Mouse (Mus musculus) lung, embryonic 14.5 days (tissue): ENCODE results near the gene Bard1. TPM values are rescaled to one million over a fixed set of nuclear protein-coding genes. Genes with fewer than 3 reads are reported as not detected.
A peak's percentile ranks its signal among the peaks of the same experiment; 100 is the strongest.

Source experiments
- ATAC-seq: fragments of 200-750 bp; cut with Nextera tagmentation; 2 replicates; pipeline ENCODE4 v1.8.0; 2017; ENCODE audit warnings: mild to moderate bottlenecking, moderate TSS enrichment, moderate library complexity; ENCODE audit not compliant: insufficient read depth
- DNase-seq: peaks from one replicate; pipeline ENCODE4 v3.0.0-alpha.2; 2015
- H3K27ac ChIP-seq: fragments of 300-500 bp; sonication (generic); 2 replicates; pipeline ENCODE4 v1.5.1; 2014; ENCODE audit warnings: low read depth, mild to moderate bottlenecking, moderate library complexity
- H3K27me3 ChIP-seq: fragments of 300-500 bp; sonication (generic); 2 replicates; pipeline ENCODE4 v1.6.1; 2014; ENCODE audit warnings: low read length, control low read depth; ENCODE audit not compliant: insufficient read depth
- H3K36me3 ChIP-seq: fragments of 300-500 bp; sonication (generic); 2 replicates; pipeline ENCODE4 v1.6.1; 2014; ENCODE audit warnings: control low read depth; ENCODE audit not compliant: insufficient read depth
- H3K4me1 ChIP-seq: fragments of 300-500 bp; sonication (generic); 2 replicates; pipeline ENCODE4 v1.6.1; 2014; ENCODE audit warnings: antibody characterized with exemption, control low read depth; ENCODE audit not compliant: insufficient read depth
- H3K4me2 ChIP-seq: fragments of 300-500 bp; sonication (generic); 2 replicates; pipeline ENCODE4 v1.6.1; 2014; ENCODE audit warnings: mild to moderate bottlenecking
- H3K4me3 ChIP-seq: fragments of 300-500 bp; sonication (generic); 2 replicates; pipeline ENCODE4 v1.5.1; 2014; ENCODE audit warnings: low read depth, low read length
- H3K9ac ChIP-seq: fragments of 300-500 bp; sonication (generic); 2 replicates; pipeline ENCODE4 v1.6.1; 2014
- H3K9me3 ChIP-seq: fragments of 300-500 bp; sonication (generic); 2 replicates; pipeline ENCODE4 v1.6.1; 2016; ENCODE audit warnings: low read depth, low read length, control low read depth
- CTCF ChIP-seq: IDR thresholded peaks from 2 replicates; pipeline ENCODE4 v1.5.1; 2016; ENCODE audit warnings: antibody characterized with exemption, low read depth
- WGBS: fragments of 180-500 bp; shearing (Covaris S2); extraction: QIAGEN DNeasy Blood & Tissue Kit; methylation state at CpG from one replicate; pipeline ENCODE4 v1.1.7; 2014; 5-methylcytosine and 5-hydroxymethylcytosine counted together
- polyA plus RNA-seq: library from polyadenylated mRNA; unstranded; fragments of >200 nt; fragmentation: Nextera tagmentation; extraction: Ambion mirVana; gene quantifications from 2 replicates; pipeline ENCODE4 v1.2.1, GENCODE M21; 2014

The Bard1 gene
- polyA plus RNA-seq, 1 experiment from 2014 or later = 3.3 TPM

- 86% methylated on average over 2 of the region's 2 CpGs for WGBS
- Histone ChIP-seq H3K4me3 (no peak overlapping the region), H3K36me3 (peaks cover 7% of the 10 kb centered on the region; the same call in 1 of the 2 replicates), H3K4me2 (no peak overlapping the region), H3K27ac (no peak overlapping the region), H3K27me3 (no peaks in the 10 kb centered on the region), H3K4me1 (no peaks in the 10 kb centered on the region), H3K9me3 (no peaks in the 10 kb centered on the region), H3K9ac (no peak overlapping the region)
- TF ChIP-seq CTCF = no peak
- ATAC-seq (no peak), DNase-seq (no peak)
These were observed 50.2 kb downstream of the Bard1 start for GRCm38 (mm10) chr1:71052756-71053155.

DNA sequence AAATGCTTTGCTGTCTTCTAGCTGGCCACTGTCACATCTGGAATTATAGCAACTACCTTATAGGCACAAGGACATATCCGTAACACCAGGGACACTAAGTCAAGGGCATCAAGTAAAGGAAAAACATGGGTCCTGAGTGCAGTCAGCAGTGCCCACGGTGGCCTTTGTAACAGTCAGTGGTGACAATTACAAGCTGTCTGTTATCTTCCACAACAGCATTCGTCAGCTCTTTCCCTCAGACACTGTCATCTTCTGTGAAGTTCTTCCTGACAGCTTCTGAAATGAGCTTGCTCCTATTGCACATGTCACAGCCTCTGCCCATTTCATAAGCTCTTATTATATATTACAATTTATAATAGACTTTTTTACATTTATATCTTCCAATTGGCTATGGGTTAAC is 50.7 kb downstream of the Bard1 start:
- Histone ChIP-seq H3K4me1 (no peaks in the 10 kb centered on the region), H3K4me3 (no peak overlapping the region), H3K27me3 (no peaks in the 10 kb centered on the region), H3K36me3 (peaks cover 7% of the 10 kb centered on the region; the same call in 1 of the 2 replicates), H3K27ac (no peak overlapping the region), H3K4me2 (no peak overlapping the region), H3K9ac (no peak overlapping the region), H3K9me3 (no peaks in the 10 kb centered on the region)
- WGBS = 84% methylated on average over 3 of the region's 3 CpGs
- DNase-seq (no peak), ATAC-seq (no peak)
- no peak for TF ChIP-seq CTCF

DNA sequence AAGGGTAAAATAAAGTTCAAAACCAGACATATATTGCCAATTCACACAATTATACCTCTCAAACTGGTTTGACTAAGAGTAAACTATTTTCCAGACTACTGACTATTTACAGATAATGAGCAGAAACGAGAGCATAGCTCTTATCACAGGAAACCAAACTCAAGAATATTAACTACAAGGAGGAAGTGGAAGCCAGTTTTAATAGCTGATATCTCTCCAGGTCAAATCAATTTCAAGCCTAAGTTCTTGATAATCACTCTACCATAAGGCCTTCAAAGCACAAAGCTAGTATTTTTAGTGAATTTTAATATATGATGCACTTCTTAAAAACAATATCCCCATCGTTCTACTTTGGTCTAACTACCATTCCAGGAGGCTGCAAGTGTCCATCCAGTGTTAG is 57.8 kb downstream of the Bard1 start:
- H3K27me3 ChIP-seq = no peaks in the 10 kb centered on the region
- WGBS = 66% methylated on average over 2 of the region's 2 CpGs
- TF ChIP-seq CTCF = no peak
- H3K9me3 ChIP-seq = no peaks in the 10 kb centered on the region
- no peak overlapping the region for H3K4me2 ChIP-seq
- H3K4me3 ChIP-seq = no peak overlapping the region
- no peaks in the 10 kb centered on the region for H3K4me1 ChIP-seq
- H3K36me3 ChIP-seq = 0 out of 2 replicates have a peak, but pooled peaks cover 3% of the 10 kb centered on the region
- ATAC-seq (no peak), DNase-seq (no peak)
- H3K9ac ChIP-seq = no peak overlapping the region
- no peak overlapping the region for H3K27ac ChIP-seq

DNA sequence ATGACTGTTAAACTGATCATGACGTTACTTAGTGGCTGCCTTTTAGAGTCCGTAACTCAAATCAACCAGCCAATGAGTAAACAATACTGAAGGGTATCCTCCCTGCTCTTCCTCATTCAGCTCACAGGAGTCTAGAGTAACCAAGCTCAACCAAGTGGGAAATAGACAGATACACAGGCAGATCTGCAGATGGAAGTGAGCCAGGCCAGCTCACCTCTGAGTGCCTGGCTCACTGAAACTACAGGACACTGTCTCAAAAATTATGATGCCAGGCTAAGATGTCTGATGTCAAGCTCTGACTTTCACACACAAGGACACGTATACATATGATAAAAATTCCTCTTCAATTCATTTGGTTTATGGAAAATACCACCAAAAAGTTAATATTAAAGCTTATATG is 59.0 kb downstream of the Bard1 start:
- Histone ChIP-seq H3K36me3 (0 out of 2 replicates have a peak, but pooled peaks cover 3% of the 10 kb centered on the region), H3K27me3 (no peaks in the 10 kb centered on the region), H3K9me3 (no peaks in the 10 kb centered on the region), H3K27ac (no peak overlapping the region), H3K4me3 (no peak overlapping the region), H3K4me1 (no peaks in the 10 kb centered on the region), H3K4me2 (no peak overlapping the region), H3K9ac (no peak overlapping the region)
- no peak for TF ChIP-seq CTCF
- 88% methylated on average over 3 of the region's 3 CpGs for WGBS
- DNase-seq (no peak), ATAC-seq (no peak)

- WGBS = 70% methylated on average over 7 of the region's 7 CpGs
- DNase-seq (peak; percentile 72), ATAC-seq (peak; percentile 62; the same call in 1 of the 2 replicates)
- Histone ChIP-seq H3K27ac (no peak overlapping the region), H3K4me3 (no peak overlapping the region), H3K9ac (no peak overlapping the region), H3K27me3 (no peaks in the 10 kb centered on the region), H3K36me3 (no peaks in the 10 kb centered on the region), H3K4me2 (no peak overlapping the region), H3K4me1 (no peaks in the 10 kb centered on the region), H3K9me3 (no peaks in the 10 kb centered on the region)
- peak; percentile 70 for TF ChIP-seq CTCF
These were observed 65.9 kb downstream of the Bard1 start for GRCm38 (mm10) chr1:71036999-71037398.

- Histone ChIP-seq H3K9ac (no peak overlapping the region), H3K4me1 (no peaks in the 10 kb centered on the region), H3K27ac (no peak overlapping the region), H3K36me3 (peaks cover under 1% of the 10 kb centered on the region; the same call in 1 of the 2 replicates), H3K9me3 (no peaks in the 10 kb centered on the region), H3K4me3 (no peak overlapping the region), H3K27me3 (no peaks in the 10 kb centered on the region), H3K4me2 (no peak overlapping the region)
- DNase-seq (no peak), ATAC-seq (no peak)
- WGBS = 27% methylated on average over 1 of the region's 1 CpGs
- no peak for TF ChIP-seq CTCF
These were observed 67.4 kb downstream of the Bard1 start for GRCm38 (mm10) chr1:71035565-71035964.

DNA sequence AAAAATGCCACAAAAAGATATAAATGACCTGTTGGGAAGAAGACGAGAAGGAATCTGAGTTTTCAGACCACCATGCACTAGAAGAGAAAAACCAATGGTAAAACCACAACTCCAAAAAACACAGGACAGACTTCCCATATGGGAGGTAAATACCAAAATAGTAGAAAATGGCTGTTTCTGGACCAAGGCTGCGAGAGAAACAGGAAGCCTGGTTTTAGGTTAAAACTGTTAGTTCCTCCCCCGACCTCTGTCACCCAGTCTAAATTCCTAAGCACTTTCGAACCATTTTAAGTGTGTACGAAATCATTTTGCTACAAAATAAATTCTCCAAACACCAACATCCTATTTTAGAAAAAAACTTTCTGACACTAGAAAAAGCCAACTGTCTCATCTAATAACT is 80.2 kb downstream of the Bard1 start:
- Histone ChIP-seq H3K9ac (no peak overlapping the region), H3K4me1 (no peaks in the 10 kb centered on the region), H3K4me2 (no peak overlapping the region), H3K27me3 (no peaks in the 10 kb centered on the region), H3K36me3 (peaks cover 8% of the 10 kb centered on the region; the same call in 1 of the 2 replicates), H3K4me3 (no peak overlapping the region), H3K27ac (no peak overlapping the region), H3K9me3 (no peaks in the 10 kb centered on the region)
- WGBS = 75% methylated on average over 5 of the region's 5 CpGs
- TF ChIP-seq CTCF = no peak
- ATAC-seq = no peak
- no peak for DNase-seq

- Histone ChIP-seq H3K27ac (no peak overlapping the region), H3K36me3 (no peaks in the 10 kb centered on the region), H3K4me3 (no peak overlapping the region), H3K4me2 (no peak overlapping the region), H3K9ac (no peak overlapping the region), H3K27me3 (no peaks in the 10 kb centered on the region), H3K4me1 (no peaks in the 10 kb centered on the region), H3K9me3 (no peaks in the 10 kb centered on the region)
- ATAC-seq (no peak), DNase-seq (no peak)
- no peak for TF ChIP-seq CTCF
These were observed 88.6 kb downstream of the Bard1 start for GRCm38 (mm10) chr1:71014345-71014744.
